Mouse (Mus musculus): Measurements from ENCODE around the gene Otub1. TPM values are rescaled to one million over a fixed set of nuclear protein-coding genes. Genes with fewer than 3 reads are reported as not detected.
A peak's percentile ranks its signal among the peaks of the same experiment; 100 is the strongest.

Gene Otub1
- polyA plus RNA-seq (2015; fragmentation: Nextera tagmentation; extraction: Ambion mirVana): 157 and 169 TPM in 2 replicates

DNA sequence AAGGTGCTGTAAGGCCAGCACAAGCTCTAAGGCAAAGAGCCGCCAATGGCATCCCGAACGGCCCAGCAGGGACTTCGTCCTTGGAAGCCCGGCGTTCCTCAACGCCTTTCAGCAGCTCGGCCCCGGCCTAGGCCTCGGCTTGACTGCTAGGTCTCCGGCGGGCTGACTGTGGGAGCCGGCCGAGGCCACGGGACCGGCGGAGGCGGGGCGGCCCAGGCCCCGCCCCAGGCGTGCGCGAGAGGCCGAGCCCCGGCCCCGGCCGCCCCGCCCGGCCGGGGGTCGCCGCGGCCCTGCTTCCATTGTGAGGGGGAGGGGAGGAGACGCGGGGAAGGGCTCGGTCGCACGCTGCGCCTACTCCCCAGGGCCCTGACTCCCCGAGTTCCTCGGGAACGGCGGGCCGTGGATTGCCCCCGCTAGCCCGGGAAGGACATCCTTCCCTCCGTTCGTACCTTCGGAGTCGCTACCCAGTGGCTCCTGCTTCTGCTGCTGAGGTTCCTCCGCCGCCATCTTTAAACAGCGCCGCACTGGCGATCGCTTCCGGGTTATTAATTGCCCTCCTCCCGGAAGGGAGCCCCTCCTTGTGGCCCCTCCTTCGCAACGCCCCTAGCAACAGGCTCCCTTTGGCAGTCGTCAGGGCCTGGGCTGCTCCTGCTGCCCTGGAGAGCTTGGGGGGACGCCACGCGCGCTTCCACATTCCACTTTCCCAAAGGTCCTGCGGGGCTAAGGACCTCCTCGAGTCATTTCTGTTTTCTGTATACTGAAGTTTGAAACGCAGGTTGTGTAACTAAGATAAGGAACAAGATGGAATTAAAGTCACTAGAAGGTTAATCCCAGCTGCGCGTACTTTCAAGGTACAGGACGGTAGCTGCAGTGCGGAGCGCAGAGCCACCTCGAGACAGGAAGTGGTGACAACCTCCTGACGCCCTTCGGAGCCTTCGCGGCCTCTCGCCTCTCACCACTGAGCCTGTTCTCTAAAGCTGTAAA is at the start of gene Otub1:
Gene Otub1 (minus strand): TSS at position 564 of the 984 bp plus-strand sequence.
- peak within 1 kb of the TSS; percentile 90 for H3K9ac ChIP-seq (ENCODE audit: low read length)
- ATAC-seq (ENCODE audit: insufficient read depth, low FRiP score): peak; percentile 97
- peak within 1 kb of the TSS; percentile 92 for H3K4me2 ChIP-seq (ENCODE audit: low read depth, low read length)

DNA sequence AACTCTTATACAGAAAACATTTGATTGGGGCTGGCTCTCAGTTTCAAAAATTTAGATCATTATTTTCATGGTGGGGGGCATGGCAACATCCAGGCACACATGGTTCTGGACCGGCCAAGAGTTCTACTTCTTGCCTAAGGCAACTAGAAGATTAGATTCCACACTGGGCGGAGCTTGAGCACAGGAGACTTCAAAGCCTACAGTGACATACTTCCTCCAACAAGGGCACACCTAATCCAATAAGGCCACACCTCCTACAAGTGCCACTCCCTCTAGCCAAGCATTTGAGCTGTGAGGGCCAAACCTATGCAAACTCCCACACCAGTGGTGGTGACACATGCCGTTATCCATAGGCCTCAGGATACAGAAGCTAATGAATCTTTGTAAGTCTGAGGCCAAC is 39.9 kb upstream of the Otub1 start:
- WGBS: 65% methylated on average over 3 of the region's 3 CpGs
- Histone ChIP-seq H3K9ac (ENCODE audit: low read length) (no peak overlapping the region), H3K4me1 (ENCODE audit: control insufficient read depth, insufficient read depth, low read length) (0 out of 2 replicates have a peak, but pooled peaks cover 3% of the 10 kb centered on the region), H3K36me3 (ENCODE audit: control insufficient read depth, insufficient read depth, low read length) (no peaks in the 10 kb centered on the region), H3K9me3 (replicated peaks; ENCODE audit: control insufficient read depth, low read length) (no peaks in the 10 kb centered on the region), H3K27me3 (ENCODE audit: control insufficient read depth, insufficient read depth, low read length) (no peaks in the 10 kb centered on the region), H3K4me2 (ENCODE audit: low read depth, low read length) (no peak overlapping the region), H3K27ac (ENCODE audit: low read length) (no peak overlapping the region), H3K4me3 (replicated peaks; ENCODE audit: low read length) (no peak overlapping the region)
- peak; percentile 38; the same call in 1 of the 2 replicates for ATAC-seq (ENCODE audit: insufficient read depth, low FRiP score)

More for the DNA sequence above, at the start of gene Otub1:
- under 1% methylated on average over 71 of the region's 79 CpGs for WGBS
- Histone ChIP-seq H3K36me3 (ENCODE audit: control insufficient read depth, insufficient read depth, low read length) (peaks cover 4% of the 10 kb centered on the region; the same call in 1 of the 2 replicates), H3K4me1 (ENCODE audit: control insufficient read depth, insufficient read depth, low read length) (peaks cover 20% of the 10 kb centered on the region), H3K27me3 (ENCODE audit: control insufficient read depth, insufficient read depth, low read length) (no peaks in the 10 kb centered on the region), H3K9me3 (replicated peaks; ENCODE audit: control insufficient read depth, low read length) (no peaks in the 10 kb centered on the region), H3K27ac (ENCODE audit: low read length) (peak within 1 kb of the TSS; percentile 99), H3K4me3 (replicated peaks; ENCODE audit: low read length) (peak within 1 kb of the TSS; percentile 84)

DNA sequence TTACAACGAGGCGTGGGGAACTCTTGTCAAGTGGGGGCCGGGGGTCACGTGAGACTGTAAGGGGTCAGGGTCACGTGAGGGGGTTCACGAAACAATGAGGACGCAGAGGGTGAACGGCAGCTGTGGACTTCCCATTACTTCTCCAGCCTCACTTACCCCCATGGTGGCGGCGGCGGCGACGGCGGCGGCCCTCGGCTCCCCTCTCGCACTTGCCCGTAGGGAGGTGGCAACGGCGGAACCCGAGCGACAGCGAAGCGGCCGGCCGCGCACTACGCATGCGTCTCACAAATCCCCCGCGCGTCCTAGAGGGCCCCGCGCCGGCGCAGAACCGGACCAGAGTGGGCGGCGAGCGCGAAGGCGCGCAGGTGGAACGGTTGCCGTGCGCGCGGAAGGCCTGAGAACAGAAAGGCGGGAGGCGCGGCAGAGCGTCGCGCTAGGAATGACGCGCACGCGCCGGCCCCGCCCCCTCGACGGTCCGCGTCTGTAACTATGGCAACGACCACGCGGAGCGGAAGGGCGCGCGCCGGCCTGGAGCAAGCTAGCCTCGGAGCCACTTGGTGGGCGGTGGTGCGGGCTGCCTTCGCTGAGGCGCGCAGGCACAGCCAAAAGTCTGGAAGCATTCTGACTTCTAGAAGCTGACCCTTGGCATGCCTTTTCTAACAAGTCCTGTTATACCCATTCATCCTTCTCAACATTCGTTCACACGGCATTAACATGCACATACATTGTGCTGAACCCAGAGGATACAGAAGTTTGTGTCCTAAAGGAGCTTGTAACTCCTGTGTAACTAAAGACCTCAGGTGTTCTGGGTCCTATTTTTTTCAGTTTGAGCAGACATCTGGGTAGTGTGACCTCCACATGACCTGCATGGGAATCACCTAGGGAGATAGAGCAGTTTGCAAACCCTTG is 34.9 kb upstream of the Otub1 start, which contains the start of gene Naa40:
Gene Naa40 (minus strand): TSS at position 402 of the 909 bp plus-strand sequence.
- under 1% methylated on average over 63 of the region's 80 CpGs for WGBS

DNA sequence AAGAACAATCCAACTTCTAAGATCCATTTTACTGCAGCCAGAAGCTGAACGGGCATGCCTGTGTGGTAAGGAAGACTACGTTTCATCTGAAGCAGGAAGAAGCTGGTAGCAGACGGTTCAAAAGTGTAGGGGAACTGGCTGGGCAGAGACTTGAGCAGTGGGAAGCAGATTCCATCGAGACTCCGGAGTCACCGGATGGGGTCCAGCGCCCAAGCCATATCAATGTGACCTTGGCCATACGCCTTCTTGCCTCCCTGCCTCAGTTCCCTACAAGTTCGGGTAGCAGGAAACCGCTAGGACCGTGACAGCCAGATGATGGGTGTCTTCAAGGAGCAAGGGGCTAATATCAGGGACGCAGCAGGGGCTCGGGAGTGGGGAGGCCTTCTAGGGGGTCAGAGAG is 34.2 kb upstream of the Otub1 start:
- H3K9me3 ChIP-seq (replicated peaks; ENCODE audit: control insufficient read depth, low read length): no peaks in the 10 kb centered on the region
- peaks cover 11% of the 10 kb centered on the region for H3K4me1 ChIP-seq (ENCODE audit: control insufficient read depth, insufficient read depth, low read length)
- ATAC-seq (ENCODE audit: insufficient read depth, low FRiP score): peak; percentile 11; the same call in 1 of the 2 replicates
- peak overlapping the region; percentile 81 for H3K27ac ChIP-seq (ENCODE audit: low read length)
- peak overlapping the region; percentile 91 for H3K9ac ChIP-seq (ENCODE audit: low read length)
- H3K4me3 ChIP-seq (replicated peaks; ENCODE audit: low read length): peak overlapping the region; percentile 79
- H3K27me3 ChIP-seq (ENCODE audit: control insufficient read depth, insufficient read depth, low read length): no peaks in the 10 kb centered on the region
- under 1% methylated on average over 13 of the region's 13 CpGs for WGBS
- peak overlapping the region; percentile 94 for H3K4me2 ChIP-seq (ENCODE audit: low read depth, low read length)
- H3K36me3 ChIP-seq (ENCODE audit: control insufficient read depth, insufficient read depth, low read length): no peaks in the 10 kb centered on the region

More for the DNA sequence above, 34.9 kb upstream of the Otub1 start, which contains the start of gene Naa40:
- no peaks in the 10 kb centered on the region for H3K27me3 ChIP-seq (ENCODE audit: control insufficient read depth, insufficient read depth, low read length)
- peaks cover 11% of the 10 kb centered on the region for H3K4me1 ChIP-seq (ENCODE audit: control insufficient read depth, insufficient read depth, low read length)
- peak within 1 kb of the TSS; percentile 81 for H3K27ac ChIP-seq (ENCODE audit: low read length)
- no peaks in the 10 kb centered on the region for H3K36me3 ChIP-seq (ENCODE audit: control insufficient read depth, insufficient read depth, low read length)
- H3K9ac ChIP-seq (ENCODE audit: low read length): peak within 1 kb of the TSS; percentile 91
- peak within 1 kb of the TSS; percentile 94 for H3K4me2 ChIP-seq (ENCODE audit: low read depth, low read length)
- H3K4me3 ChIP-seq (replicated peaks; ENCODE audit: low read length): peak within 1 kb of the TSS; percentile 79
- peak; percentile 98 for ATAC-seq (ENCODE audit: insufficient read depth, low FRiP score)
- no peaks in the 10 kb centered on the region for H3K9me3 ChIP-seq (replicated peaks; ENCODE audit: control insufficient read depth, low read length)

DNA sequence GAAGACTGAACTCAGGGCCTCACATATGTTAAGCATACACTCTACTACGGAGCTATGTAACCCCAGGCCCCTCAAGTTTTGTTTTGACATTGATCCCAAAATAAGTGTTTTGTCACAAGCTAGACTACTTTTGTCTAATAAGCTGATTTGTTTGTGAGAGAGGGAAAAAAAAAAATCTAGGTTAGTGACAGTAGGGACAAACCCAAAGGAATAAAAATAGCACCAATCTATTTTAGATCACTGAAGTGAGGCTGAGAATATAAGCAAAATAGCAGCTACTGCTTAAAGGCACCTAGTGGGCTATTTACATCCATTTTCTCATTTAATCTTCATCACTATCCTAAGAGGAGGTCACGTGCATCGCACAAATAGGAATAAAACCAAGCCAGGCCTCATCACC is 33.5 kb upstream of the Otub1 start:
- H3K27ac ChIP-seq (ENCODE audit: low read length): no peak overlapping the region; the same call in 1 of the 2 replicates

DNA sequence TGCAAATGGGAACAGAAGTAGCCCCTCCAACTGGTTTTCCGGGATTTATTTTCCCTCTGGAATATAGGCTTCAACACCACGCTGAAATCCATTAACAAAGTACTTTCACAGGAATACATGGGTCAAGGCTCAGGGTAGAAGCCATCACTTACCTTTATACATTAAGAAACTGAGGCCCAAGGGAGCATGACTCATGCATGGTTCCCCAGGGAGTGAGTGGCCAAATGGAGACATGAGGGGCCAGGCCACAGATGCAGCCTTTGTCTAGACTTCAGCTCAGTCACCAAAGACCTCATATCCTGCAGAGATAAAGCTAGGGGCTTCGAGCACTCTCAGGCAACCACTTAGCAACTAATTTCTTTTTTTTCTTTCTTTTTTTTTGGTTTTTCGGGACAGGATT is 30.6 kb upstream of the Otub1 start:
- peaks cover 5% of the 10 kb centered on the region; the same call in 1 of the 2 replicates for H3K36me3 ChIP-seq (ENCODE audit: control insufficient read depth, insufficient read depth, low read length)
- no peak overlapping the region for H3K9ac ChIP-seq (ENCODE audit: low read length)
- no peak overlapping the region for H3K4me3 ChIP-seq (replicated peaks; ENCODE audit: low read length)
- peaks cover 11% of the 10 kb centered on the region for H3K4me1 ChIP-seq (ENCODE audit: control insufficient read depth, insufficient read depth, low read length)
- no peak for ATAC-seq (ENCODE audit: insufficient read depth, low FRiP score)
- H3K27ac ChIP-seq (ENCODE audit: low read length): no peak overlapping the region
- H3K4me2 ChIP-seq (ENCODE audit: low read depth, low read length): no peak overlapping the region
- 88% methylated on average over 4 of the region's 4 CpGs for WGBS
- no peaks in the 10 kb centered on the region for H3K27me3 ChIP-seq (ENCODE audit: control insufficient read depth, insufficient read depth, low read length)
- no peaks in the 10 kb centered on the region for H3K9me3 ChIP-seq (replicated peaks; ENCODE audit: control insufficient read depth, low read length)

More for the DNA sequence above, 33.5 kb upstream of the Otub1 start:
- peak overlapping the region; percentile 79 for H3K4me3 ChIP-seq (replicated peaks; ENCODE audit: low read length)
- H3K9ac ChIP-seq (ENCODE audit: low read length): peak overlapping the region; percentile 91
- no peak for ATAC-seq (ENCODE audit: insufficient read depth, low FRiP score)
- no peaks in the 10 kb centered on the region for H3K9me3 ChIP-seq (replicated peaks; ENCODE audit: control insufficient read depth, low read length)
- no peaks in the 10 kb centered on the region for H3K36me3 ChIP-seq (ENCODE audit: control insufficient read depth, insufficient read depth, low read length)
- H3K27me3 ChIP-seq (ENCODE audit: control insufficient read depth, insufficient read depth, low read length): no peaks in the 10 kb centered on the region
- WGBS: 81% methylated on average over 3 of the region's 3 CpGs
- peaks cover 11% of the 10 kb centered on the region for H3K4me1 ChIP-seq (ENCODE audit: control insufficient read depth, insufficient read depth, low read length)
- peak overlapping the region; percentile 94 for H3K4me2 ChIP-seq (ENCODE audit: low read depth, low read length)

DNA sequence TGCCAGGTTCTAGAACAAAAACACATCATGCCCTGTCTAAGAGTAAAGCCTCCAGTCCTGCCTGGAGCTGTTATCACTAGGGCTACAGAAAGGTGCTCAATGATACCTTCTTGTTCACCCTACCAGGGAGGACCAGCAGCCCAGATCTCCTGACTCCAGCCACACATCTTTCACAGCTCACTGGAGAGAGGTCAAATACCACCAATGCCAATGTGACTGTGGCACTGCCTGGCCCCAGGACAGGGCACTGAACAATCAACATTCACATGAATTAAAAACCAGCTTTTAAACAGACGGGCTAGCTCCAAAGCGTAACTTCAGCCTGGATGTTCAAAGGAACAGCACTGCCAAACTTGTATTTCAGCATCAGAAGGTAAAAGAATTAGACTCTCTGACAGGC is 29.9 kb upstream of the Otub1 start:
- H3K9ac ChIP-seq (ENCODE audit: low read length): no peak overlapping the region
- H3K27ac ChIP-seq (ENCODE audit: low read length): no peak overlapping the region
- H3K4me2 ChIP-seq (ENCODE audit: low read depth, low read length): no peak overlapping the region
- no peaks in the 10 kb centered on the region for H3K9me3 ChIP-seq (replicated peaks; ENCODE audit: control insufficient read depth, low read length)
- no peaks in the 10 kb centered on the region for H3K27me3 ChIP-seq (ENCODE audit: control insufficient read depth, insufficient read depth, low read length)
- H3K36me3 ChIP-seq (ENCODE audit: control insufficient read depth, insufficient read depth, low read length): peaks cover 5% of the 10 kb centered on the region; the same call in 1 of the 2 replicates
- WGBS: 92% methylated on average over 2 of the region's 2 CpGs
- no peak for ATAC-seq (ENCODE audit: insufficient read depth, low FRiP score)
- H3K4me3 ChIP-seq (replicated peaks; ENCODE audit: low read length): no peak overlapping the region
- peaks cover 8% of the 10 kb centered on the region for H3K4me1 ChIP-seq (ENCODE audit: control insufficient read depth, insufficient read depth, low read length)

DNA sequence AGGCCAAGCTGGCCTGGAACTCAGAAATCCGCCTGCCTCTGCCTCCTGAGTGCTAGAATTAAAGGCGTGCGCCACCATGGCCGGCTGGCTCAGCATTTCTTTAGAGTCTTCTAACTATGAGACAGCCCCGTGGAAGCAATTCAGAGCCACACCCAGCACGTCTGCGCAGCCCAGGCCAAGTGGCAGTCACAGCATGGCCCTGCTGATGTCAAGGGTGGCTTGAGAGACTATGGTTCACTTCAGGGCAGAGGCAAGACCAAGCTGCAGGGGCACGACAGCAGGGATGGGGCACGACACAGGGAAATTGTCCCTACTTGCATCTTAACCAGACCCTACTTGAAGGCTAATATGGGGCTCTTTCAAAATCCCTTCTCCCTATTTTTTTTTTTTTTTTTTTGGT is 29.3 kb upstream of the Otub1 start:
- Histone ChIP-seq H3K27ac (ENCODE audit: low read length) (no peak overlapping the region), H3K9ac (ENCODE audit: low read length) (no peak overlapping the region), H3K4me2 (ENCODE audit: low read depth, low read length) (no peak overlapping the region), H3K4me3 (replicated peaks; ENCODE audit: low read length) (no peak overlapping the region), H3K36me3 (ENCODE audit: control insufficient read depth, insufficient read depth, low read length) (peaks cover 5% of the 10 kb centered on the region; the same call in 1 of the 2 replicates), H3K9me3 (replicated peaks; ENCODE audit: control insufficient read depth, low read length) (no peaks in the 10 kb centered on the region), H3K4me1 (ENCODE audit: control insufficient read depth, insufficient read depth, low read length) (peaks cover 8% of the 10 kb centered on the region), H3K27me3 (ENCODE audit: control insufficient read depth, insufficient read depth, low read length) (no peaks in the 10 kb centered on the region)
- no peak for ATAC-seq (ENCODE audit: insufficient read depth, low FRiP score)
- WGBS: 84% methylated on average over 9 of the region's 9 CpGs
